Mouse (Mus musculus) adrenal gland, adult 10 weeks (tissue): ENCODE measurements around the gene Gucy2e. TPM values are rescaled to one million over a fixed set of nuclear protein-coding genes. Genes with fewer than 3 reads are reported as not detected.

Experiments
- polyA plus RNA-seq: library from polyadenylated mRNA; stranded (reverse); fragments of 350-450 nt; fragmentation: Illumina TruSeq; extraction: RNeasy Lipid Tissue Mini Kit (QIAGEN cat#74804); gene quantifications from one replicate; pipeline ENCODE4 v1.2.3, GENCODE M21; 2014; ENCODE audit warnings: low read depth, low replicate concordance

The Gucy2e gene
- not detected for polyA plus RNA-seq

GRCm38 (mm10) chr11:69236926-69237260, at the start of gene Gucy2e:
Gene Gucy2e, minus strand, starts transcription at chr11:69237036.

GRCm38 (mm10) chr11:69197743-69198142, 39.1 kb downstream of the Gucy2e start, which contains the start of gene Alox8:
Gene Alox8, minus strand, starts transcription at chr11:69197843.

Other genes starting within 250 kb of the Gucy2e start
- gene Pfas, start 228.6 kb downstream of the Gucy2e start, polyA plus RNA-seq = 8.0 TPM
- gene Ctc1, start 221.1 kb downstream of the Gucy2e start, polyA plus RNA-seq = 7.3 TPM
- gene Aurkb, start 191.4 kb downstream of the Gucy2e start, polyA plus RNA-seq = 1.4 TPM
- gene Borcs6, start 177.3 kb downstream of the Gucy2e start, polyA plus RNA-seq = 5.8 TPM
- 4.5 TPM for gene Tmem107, start 166.2 kb downstream of the Gucy2e start, polyA plus RNA-seq
- 120 TPM for gene Vamp2, start 148.5 kb downstream of the Gucy2e start, polyA plus RNA-seq
- 0.58 TPM for gene Per1, start 141.8 kb downstream of the Gucy2e start, polyA plus RNA-seq
- not detected for gene Hes7, start 116.6 kb downstream of the Gucy2e start, polyA plus RNA-seq
- gene 9130213A22Rik, start 114.4 kb downstream of the Gucy2e start, polyA plus RNA-seq = not detected
- gene Aloxe3, start 111.1 kb downstream of the Gucy2e start, polyA plus RNA-seq = 0.17 TPM
- not detected for gene Alox12b, start 80.0 kb downstream of the Gucy2e start, polyA plus RNA-seq
- not detected for gene Alox8, start 39.2 kb downstream of the Gucy2e start, polyA plus RNA-seq
- gene Cntrob, start 86.7 kb upstream of the Gucy2e start, polyA plus RNA-seq = 1.8 TPM
- gene Trappc1, start 86.9 kb upstream of the Gucy2e start, polyA plus RNA-seq = 58.0 TPM
- gene Kcnab3, start 89.2 kb upstream of the Gucy2e start, polyA plus RNA-seq = 14.0 TPM
- gene Rnf227, start 103.4 kb upstream of the Gucy2e start, polyA plus RNA-seq = 15.8 TPM
- 10.1 TPM for gene Chd3, start 132.4 kb upstream of the Gucy2e start, polyA plus RNA-seq
- 7.9 TPM for gene Naa38, start 158.5 kb upstream of the Gucy2e start, polyA plus RNA-seq
- 62.7 TPM for gene Cyb5d1, start 158.6 kb upstream of the Gucy2e start, polyA plus RNA-seq
- 1.5 TPM for gene Tmem88, start 161.2 kb upstream of the Gucy2e start, polyA plus RNA-seq
- gene Kdm6b, start 176.6 kb upstream of the Gucy2e start, polyA plus RNA-seq = 3.8 TPM